9 mouse cellular contexts compared by ENCODE assay signal in genomic region chr9:78378113-78378785, GRCm38 (mm10). TPM values are rescaled to one million over a fixed set of nuclear protein-coding genes. Genes with fewer than 3 reads are reported as not detected.
DNase-seq lines count a peak whose midpoint lies in the region; ATAC-seq and TF ChIP-seq lines count a peak whose summit lies in the region.
"Had no signal": no experiment of that assay in that cellular context is flagged by ENCODE, and none has a peak within 500 bp of the region (broad histone marks: within the 10 kb centered on the region; RNA-seq: fewer than 3 reads in every experiment).

TSS of gene Ooep (minus strand) at chr9:78378725.

- H3K36me3 ChIP-seq in hindbrain, embryonic 10.5 days, result no peaks in the 10 kb centered on the region
- no peaks in the 10 kb centered on the region for H3K36me3 ChIP-seq in liver, embryonic 13.5 days
- H3K36me3 ChIP-seq in neural tube, embryonic 14.5 days (ENCODE audit: control insufficient read depth, insufficient read depth, low read length), result no peaks in the 10 kb centered on the region

- no peak for TF ChIP-seq POLR2A in cerebellum, adult 2 months (IDR thresholded peaks at IDR 0.05; ENCODE audit: borderline replicate concordance, insufficient read depth, low read length)

- WGBS in cerebellum, adult 2 months, result 2% methylated on average over 23 of the region's 23 CpGs
- 3% methylated on average over 23 of the region's 23 CpGs for WGBS in hindbrain, embryonic 10.5 days
- WGBS in liver, embryonic 13.5 days (ENCODE audit: insufficient replicate concordance), result 6% methylated on average over 23 of the region's 23 CpGs
- WGBS in neural tube, embryonic 14.5 days, result 5% methylated on average over 22 of the region's 23 CpGs

- H3K9ac ChIP-seq in liver, embryonic 13.5 days, result no peak within 1 kb of the TSS
- peak within 1 kb of the TSS; percentile 39 for H3K9ac ChIP-seq in neural tube, embryonic 14.5 days (replicated peaks; ENCODE audit: low read depth, low read length)

- peak within 1 kb of the TSS; percentile 43 for H3K4me2 ChIP-seq in liver, embryonic 13.5 days
- H3K4me2 ChIP-seq in neural tube, embryonic 14.5 days (ENCODE audit: low read depth, low read length), result peak within 1 kb of the TSS; percentile 59

- no peaks in the 10 kb centered on the region for H3K4me1 ChIP-seq in cerebellum, adult 2 months (ENCODE audit: control insufficient read depth, insufficient read depth, low read length)
- H3K4me1 ChIP-seq in hindbrain, embryonic 10.5 days (replicated peaks), result peaks cover 12% of the 10 kb centered on the region
- H3K4me1 ChIP-seq in liver, embryonic 13.5 days (replicated peaks), result no peaks in the 10 kb centered on the region
- peaks cover 7% of the 10 kb centered on the region for H3K4me1 ChIP-seq in neural tube, embryonic 14.5 days (ENCODE audit: control insufficient read depth, insufficient read depth, low read length)

- no peak within 1 kb of the TSS for H3K4me3 ChIP-seq in cerebellum, adult 2 months (replicated peaks; ENCODE audit: insufficient read depth, low read depth, low read length)
- peak within 1 kb of the TSS; percentile 52 for H3K4me3 ChIP-seq in hindbrain, embryonic 10.5 days
- H3K4me3 ChIP-seq in liver, embryonic 13.5 days (replicated peaks), result no peak within 1 kb of the TSS; the same call in 1 of the 2 replicates
- H3K4me3 ChIP-seq in neural tube, embryonic 14.5 days (ENCODE audit: low read depth, low read length), result peak within 1 kb of the TSS; percentile 26
- H3K4me3 ChIP-seq: erythroblast, embryonic 14.5 days had no signal

- no peak within 1 kb of the TSS for H3K27ac ChIP-seq in cerebellum, adult 2 months (ENCODE audit: insufficient read depth, low read length)
- H3K27ac ChIP-seq in hindbrain, embryonic 10.5 days, result peak within 1 kb of the TSS; percentile 70
- H3K27ac ChIP-seq in liver, embryonic 13.5 days, result no peak within 1 kb of the TSS
- peak within 1 kb of the TSS; percentile 10; the same call in 1 of the 2 replicates for H3K27ac ChIP-seq in neural tube, embryonic 14.5 days (ENCODE audit: low read depth, low read length)

- ATAC-seq in liver, embryonic 13.5 days (ENCODE audit: low read depth), result no peak
- ATAC-seq in neural tube, embryonic 14.5 days (ENCODE audit: low read depth), result peak; percentile 94
- no peak for ATAC-seq in inflammation-experienced regulatory T-cells, adult 6 months

- TF ChIP-seq CTCF in cerebellum, adult 2 months (IDR thresholded peaks at IDR 0.05; ENCODE audit: borderline replicate concordance, insufficient read depth, low read depth, low read length), result no peak

- H3K27me3 ChIP-seq in cerebellum, adult 2 months (ENCODE audit: control insufficient read depth, insufficient read depth, low read length), result no peaks in the 10 kb centered on the region
- peaks cover 24% of the 10 kb centered on the region for H3K27me3 ChIP-seq in hindbrain, embryonic 10.5 days (ENCODE audit: insufficient read depth, poor library complexity, severe bottlenecking)
- peaks cover 29% of the 10 kb centered on the region for H3K27me3 ChIP-seq in liver, embryonic 13.5 days
- H3K27me3 ChIP-seq in neural tube, embryonic 14.5 days (ENCODE audit: control insufficient read depth, insufficient read depth, low read length), result 0 out of 2 replicates have a peak, but pooled peaks cover 2% of the 10 kb centered on the region

- peak; percentile 18 to 46 for DNase-seq in cerebellum, postnatal 25 days
- no peak for DNase-seq in cerebellum, adult 2 months
- peak; percentile 25 for DNase-seq in ovary, postnatal 36 days (ENCODE audit: low spot score)
- DNase-seq in ovary, adult 18-20 months (ENCODE audit: low spot score), result no peak
- DNase-seq in hindbrain, embryonic 10.5 days (ENCODE audit: low spot score), result peak; percentile 53
- no peak for DNase-seq in liver, embryonic 13.5 days

- no peaks in the 10 kb centered on the region for H3K9me3 ChIP-seq in hindbrain, embryonic 10.5 days
- H3K9me3 ChIP-seq in liver, embryonic 13.5 days (replicated peaks), result no peaks in the 10 kb centered on the region
- H3K9me3 ChIP-seq in neural tube, embryonic 14.5 days (ENCODE audit: control insufficient read depth, low read length), result no peaks in the 10 kb centered on the region

RNA-seq across cellular contexts. Expression of gene Ooep, which starts in this region (rescaled TPM):
- polyA plus RNA-seq in cerebellum, adult 2 months (2012; rRNA removed), result 0.23 and 0.24 TPM in 2 replicates
- 1.6 and 2.8 TPM in 2 replicates for polyA plus RNA-seq in hindbrain, embryonic 10.5 days (2016; fragmentation: Nextera tagmentation; extraction: Ambion mirVana)
- polyA plus RNA-seq in liver, embryonic 13.5 days (2015; fragmentation: Nextera tagmentation; extraction: Ambion mirVana), result 0.08 and 0.12 TPM in 2 replicates
- polyA plus RNA-seq in neural tube, embryonic 14.5 days (2014; fragmentation: Nextera tagmentation; extraction: Ambion mirVana), result 4.1 and 4.9 TPM in 2 replicates
- polyA plus RNA-seq in inflammation-experienced regulatory T-cells, adult 6 months (2017; shearing (Covaris generic)), result not detected
- polyA plus RNA-seq: erythroblast, embryonic 14.5 days had no signal

Comparison
In these comparisons a context has a peak if more than half of its experiments do, and no peak if none do; other contexts are left out.
1. DNase-seq: peak in cerebellum, postnatal 25 days (2 of 2), ovary, postnatal 36 days (single experiment) and hindbrain, embryonic 10.5 days (single experiment); none in cerebellum, adult 2 months (0 of 2), ovary, adult 18-20 months (single experiment) and liver, embryonic 13.5 days (single experiment).
2. H3K27ac ChIP-seq: peak in hindbrain, embryonic 10.5 days (single experiment) and neural tube, embryonic 14.5 days (single experiment); none in cerebellum, adult 2 months (single experiment) and liver, embryonic 13.5 days (single experiment).
3. H3K4me3 ChIP-seq: peak in hindbrain, embryonic 10.5 days (single experiment) and neural tube, embryonic 14.5 days (single experiment); none in cerebellum, adult 2 months (single experiment) and liver, embryonic 13.5 days (single experiment).